Mouse (Mus musculus) CH12.LX (cell line): ENCODE results near the gene Fv1. TPM values are rescaled to one million over a fixed set of nuclear protein-coding genes. Genes with fewer than 3 reads are reported as not detected.

Experiments used
- DNase-seq: peaks from one replicate; pipeline ENCODE4 v3.0.0-alpha.2; 2013; ENCODE audit errors: extremely low read depth
- H3K27ac ChIP-seq: 2 replicates; pipeline ENCODE4 v1.5.1; 2012; ENCODE audit warnings: low read depth, mild to moderate bottlenecking, control low read depth, moderate library complexity; ENCODE audit not compliant: insufficient read depth
- H3K27me3 ChIP-seq: replicated peaks from 2 replicates; pipeline ENCODE3; 2012; ENCODE audit warnings: inconsistent platforms
- H3K36me3 ChIP-seq, 2 experiments: replicated peaks in 1 of 2; 2 replicates each; pipeline versions ENCODE3 to v1.6.1; 2012; ENCODE audit warnings: inconsistent platforms in 1 of 2, low read length in 1 of 2, mild to moderate bottlenecking in 1 of 2, mixed read lengths in 1 of 2, moderate library complexity in 1 of 2; ENCODE audit not compliant: control insufficient read depth in 1 of 2, insufficient read depth in 1 of 2
- H3K4me1 ChIP-seq, 2 experiments: 2 replicates each; pipeline ENCODE4 v1.6.1; 2012; ENCODE audit warnings: inconsistent platforms in 1 of 2, moderate library complexity in 1 of 2; ENCODE audit not compliant: insufficient read depth in 2 of 2, control insufficient read depth in 1 of 2
- H3K4me2 ChIP-seq: 2 replicates; pipeline ENCODE4 v1.6.1; 2012; ENCODE audit warnings: low read depth, mild to moderate bottlenecking, control low read depth; ENCODE audit not compliant: poor library complexity, insufficient read depth, severe bottlenecking
- H3K4me3 ChIP-seq, 3 experiments: fragments of 150-350 bp in 1 of 3; sonication (generic) in 1 of 3; replicated peaks in 1 of 3; 2 replicates each; pipeline versions ENCODE3 to v1.5.1; 2011 to 2012; ENCODE audit warnings: low read depth in 2 of 3, low read length in 2 of 3, mild to moderate bottlenecking in 2 of 3, moderate library complexity in 2 of 3, control low read depth in 1 of 3, improper control_type of control experiment in 1 of 3, inconsistent platforms in 1 of 3, mixed read lengths in 1 of 3; ENCODE audit not compliant: poor library complexity in 1 of 3
- H3K79me2 ChIP-seq: replicated peaks from 2 replicates; pipeline ENCODE4 v1.6.1; 2012; ENCODE audit warnings: mild to moderate bottlenecking, moderate library complexity; ENCODE audit not compliant: control insufficient read depth, poor library complexity, insufficient read depth, severe bottlenecking; ENCODE audit errors: extremely low read depth
- H3K9ac ChIP-seq: 2 replicates; pipeline ENCODE4 v1.6.1; 2012; ENCODE audit warnings: low read depth, mild to moderate bottlenecking, control low read depth, moderate library complexity; ENCODE audit not compliant: insufficient read depth
- H3K9me3 ChIP-seq: replicated peaks from 2 replicates; pipeline ENCODE3; 2012; ENCODE audit warnings: low read length, inconsistent platforms, mixed read lengths
- BHLHE40 ChIP-seq: IDR thresholded peaks from 2 replicates; pipeline ENCODE4 v1.6.1; 2011; ENCODE audit warnings: mild to moderate bottlenecking, low read depth, low read length, improper control_type of control experiment
- CHD1 ChIP-seq: IDR thresholded peaks from 2 replicates; pipeline ENCODE4 v1.6.1; 2012; ENCODE audit warnings: low read depth, low read length, improper control_type of control experiment, inconsistent platforms
- CHD2 ChIP-seq: IDR thresholded peaks from 2 replicates; pipeline ENCODE4 v1.6.1; 2011; ENCODE audit warnings: low read length, improper control_type of control experiment
- CTCF ChIP-seq, 2 experiments: IDR thresholded peaks in 1 of 2; conservative IDR thresholded peaks in 1 of 2; 2 replicates each; pipeline ENCODE4 v1.5.1; 2011 to 2012; ENCODE audit warnings: low read depth in 2 of 2, low read length in 2 of 2, improper control_type of control experiment in 1 of 2, inconsistent platforms in 1 of 2, mild to moderate bottlenecking in 1 of 2, moderate library complexity in 1 of 2
- E2F4 ChIP-seq: IDR thresholded peaks from 2 replicates; pipeline ENCODE4 v1.6.1; 2011; ENCODE audit warnings: low read depth, low read length, improper control_type of control experiment; ENCODE audit not compliant: insufficient replicate concordance
- ELF1 ChIP-seq: IDR thresholded peaks from 2 replicates; pipeline ENCODE4 v1.6.1; 2014; ENCODE audit warnings: low read depth, mild to moderate bottlenecking, inconsistent platforms, low read length, improper control_type of control experiment
- EP300 ChIP-seq: IDR thresholded peaks from 2 replicates; pipeline ENCODE4 v1.6.1; 2011; ENCODE audit warnings: low read length, improper control_type of control experiment
- ETS1 ChIP-seq: conservative IDR thresholded peaks from 2 replicates; pipeline ENCODE4 v1.6.1; 2012; ENCODE audit warnings: low read depth, mild to moderate bottlenecking, inconsistent platforms, low read length, improper control_type of control experiment, moderate library complexity
- GABPA ChIP-seq: IDR thresholded peaks from 2 replicates; pipeline ENCODE4 v1.6.1; 2012; ENCODE audit warnings: low read depth, low read length, improper control_type of control experiment, inconsistent platforms; ENCODE audit not compliant: insufficient replicate concordance
- HCFC1 ChIP-seq: IDR thresholded peaks from 2 replicates; pipeline ENCODE4 v1.6.1; 2012; ENCODE audit warnings: low read depth, mild to moderate bottlenecking, inconsistent platforms, low read length, improper control_type of control experiment
- IRF4 ChIP-seq: IDR thresholded peaks from 2 replicates; pipeline ENCODE4 v1.6.1; 2014; ENCODE audit warnings: low read depth, mild to moderate bottlenecking, inconsistent platforms, low read length, improper control_type of control experiment
- JUN ChIP-seq: IDR thresholded peaks from 2 replicates; pipeline ENCODE4 v1.6.1; 2011; ENCODE audit warnings: low read depth, mild to moderate bottlenecking, low read length, improper control_type of control experiment, moderate library complexity; ENCODE audit not compliant: insufficient read depth
- JUND ChIP-seq: conservative IDR thresholded peaks from 2 replicates; pipeline ENCODE4 v1.6.1; 2011; ENCODE audit warnings: low read depth, low read length, improper control_type of control experiment
- KAT2A ChIP-seq: IDR thresholded peaks from 2 replicates; pipeline ENCODE4 v1.6.1; 2012; ENCODE audit warnings: low read length, improper control_type of control experiment, inconsistent platforms; ENCODE audit not compliant: insufficient replicate concordance
- MAFK ChIP-seq: IDR thresholded peaks from 2 replicates; pipeline ENCODE4 v1.6.1; 2011; ENCODE audit warnings: low read length, improper control_type of control experiment; ENCODE audit not compliant: insufficient replicate concordance
- MAX ChIP-seq: IDR thresholded peaks from 2 replicates; pipeline ENCODE4 v1.6.1; 2011; ENCODE audit warnings: low read length, improper control_type of control experiment
- MAZ ChIP-seq: IDR thresholded peaks from 2 replicates; pipeline ENCODE4 v1.6.1; 2012; ENCODE audit warnings: low read depth, mild to moderate bottlenecking, inconsistent platforms, low read length, improper control_type of control experiment, moderate library complexity
- MEF2A ChIP-seq: IDR thresholded peaks from 2 replicates; pipeline ENCODE4 v1.6.1; 2014; ENCODE audit warnings: low read depth, mild to moderate bottlenecking, inconsistent platforms, low read length, improper control_type of control experiment, borderline replicate concordance
- MXI1 ChIP-seq: IDR thresholded peaks from 2 replicates; pipeline ENCODE4 v1.6.1; 2011; ENCODE audit warnings: mild to moderate bottlenecking, low read depth, low read length, improper control_type of control experiment
- MYC ChIP-seq: IDR thresholded peaks from 2 replicates; pipeline ENCODE4 v1.6.1; 2011; ENCODE audit warnings: low read depth, mild to moderate bottlenecking, improper control_type of control experiment, low read length
- NELFE ChIP-seq: IDR thresholded peaks from 2 replicates; pipeline ENCODE4 v1.6.1; 2011; ENCODE audit warnings: low read depth, low read length, improper control_type of control experiment
- NRF1 ChIP-seq: IDR thresholded peaks from 2 replicates; pipeline ENCODE4 v1.6.1; 2014; ENCODE audit warnings: low read depth, mild to moderate bottlenecking, inconsistent platforms, low read length, improper control_type of control experiment, moderate library complexity
- PAX5 ChIP-seq: IDR thresholded peaks from 2 replicates; pipeline ENCODE4 v1.6.1; 2012; ENCODE audit warnings: low read length, inconsistent platforms, mixed read lengths
- POLR2A ChIP-seq: IDR thresholded peaks from 2 replicates; pipeline ENCODE4 v1.6.1; 2011; ENCODE audit warnings: low read depth, mild to moderate bottlenecking, improper control_type of control experiment, low read length
- POLR2AphosphoS2 ChIP-seq: IDR thresholded peaks from 2 replicates; pipeline ENCODE4 v1.6.1; 2011; ENCODE audit warnings: low read depth, low read length, improper control_type of control experiment
- RAD21 ChIP-seq: IDR thresholded peaks from 2 replicates; pipeline ENCODE4 v1.6.1; 2011; ENCODE audit warnings: low read depth, mild to moderate bottlenecking, low read length, improper control_type of control experiment, moderate library complexity
- RCOR1 ChIP-seq: conservative IDR thresholded peaks from 2 replicates; pipeline ENCODE4 v1.6.1; 2012; ENCODE audit warnings: low read depth, mild to moderate bottlenecking, inconsistent platforms, low read length, improper control_type of control experiment
- SIN3A ChIP-seq: IDR thresholded peaks from 2 replicates; pipeline ENCODE4 v1.6.1; 2012; ENCODE audit warnings: low read length, improper control_type of control experiment, inconsistent platforms
- SMC3 ChIP-seq: IDR thresholded peaks from 2 replicates; pipeline ENCODE4 v1.6.1; 2011; ENCODE audit warnings: low read depth, low read length, improper control_type of control experiment
- TBP ChIP-seq: conservative IDR thresholded peaks from 2 replicates; pipeline ENCODE4 v1.6.1; 2011; ENCODE audit warnings: low read depth, low read length, improper control_type of control experiment
- TCF12 ChIP-seq: IDR thresholded peaks from 2 replicates; pipeline ENCODE4 v1.6.1; 2014; ENCODE audit warnings: low read depth, mild to moderate bottlenecking, inconsistent platforms, low read length, improper control_type of control experiment
- UBTF ChIP-seq: IDR thresholded peaks from 2 replicates; pipeline ENCODE4 v1.6.1; 2012; ENCODE audit warnings: low read depth, mild to moderate bottlenecking, inconsistent platforms, low read length, improper control_type of control experiment, moderate library complexity
- USF1 ChIP-seq: IDR thresholded peaks from 2 replicates; pipeline ENCODE4 v1.6.1; 2014; ENCODE audit warnings: low read depth, mild to moderate bottlenecking, inconsistent platforms, low read length, improper control_type of control experiment
- USF2 ChIP-seq: conservative IDR thresholded peaks from 2 replicates; pipeline ENCODE4 v1.6.1; 2011; ENCODE audit warnings: low read depth, low read length, improper control_type of control experiment
- ZC3H11A ChIP-seq: IDR thresholded peaks from 2 replicates; pipeline ENCODE4 v1.6.1; 2012; ENCODE audit warnings: low read depth, mild to moderate bottlenecking, inconsistent platforms, low read length, improper control_type of control experiment
- ZKSCAN1 ChIP-seq: IDR thresholded peaks from 2 replicates; pipeline ENCODE4 v1.6.1; 2012; ENCODE audit warnings: low read depth, inconsistent platforms, low read length, improper control_type of control experiment, borderline replicate concordance
- ZMIZ1 ChIP-seq: IDR thresholded peaks from 2 replicates; pipeline ENCODE4 v1.6.1; 2012; ENCODE audit warnings: low read depth, mild to moderate bottlenecking, inconsistent platforms, low read length, improper control_type of control experiment
- ZNF384 ChIP-seq: IDR thresholded peaks from 2 replicates; pipeline ENCODE4 v1.6.1; 2012; ENCODE audit warnings: low read depth, low read length, improper control_type of control experiment, inconsistent platforms
- dilution Hi-C: fragments of 300-500 bp; cut with MboI; formaldehyde crosslinking; loops from 2 replicates; pipeline ENCODE4 v1.14.3; 2020; ENCODE audit warnings: low sequenced_read_pairs; ENCODE audit not compliant: extremely low pct_unique_long_range_greater_than_20kb, extremely low pct_ligation_motif_present
- in situ Hi-C: fragments of 300-500 bp; cut with MboI; formaldehyde crosslinking; loops from 3 replicates; pipeline ENCODE4 v1.14.3; 2019; ENCODE audit warnings: low sequenced_read_pairs, low pct_ligation_motif_present, low pct_unique_long_range_greater_than_20kb, mixed read lengths
- polyA plus RNA-seq: library from polyadenylated mRNA; unstranded; fragments of >175 nt; gene quantifications from 2 replicates; pipeline ENCODE4 v1.2.1, GENCODE M21; 2012; ENCODE audit warnings: low read depth; ENCODE audit not compliant: insufficient read length
- total RNA-seq, 2 experiments: library from RNA; depleted of rRNA; stranded (reverse); fragments of 300-350 nt in 1 of 2; fragments of >200 nt in 1 of 2; gene quantifications; 2 replicates each; pipeline ENCODE4 v1.2.3; 2012 to 2014

The Fv1 gene
- total RNA-seq (2012; rRNA removed) (4.0 and 4.3 TPM in 2 replicates), total RNA-seq (2014; rRNA removed) (3.0 TPM in 2 replicates), polyA plus RNA-seq (2.1 and 2.8 TPM in 2 replicates)

DNA sequence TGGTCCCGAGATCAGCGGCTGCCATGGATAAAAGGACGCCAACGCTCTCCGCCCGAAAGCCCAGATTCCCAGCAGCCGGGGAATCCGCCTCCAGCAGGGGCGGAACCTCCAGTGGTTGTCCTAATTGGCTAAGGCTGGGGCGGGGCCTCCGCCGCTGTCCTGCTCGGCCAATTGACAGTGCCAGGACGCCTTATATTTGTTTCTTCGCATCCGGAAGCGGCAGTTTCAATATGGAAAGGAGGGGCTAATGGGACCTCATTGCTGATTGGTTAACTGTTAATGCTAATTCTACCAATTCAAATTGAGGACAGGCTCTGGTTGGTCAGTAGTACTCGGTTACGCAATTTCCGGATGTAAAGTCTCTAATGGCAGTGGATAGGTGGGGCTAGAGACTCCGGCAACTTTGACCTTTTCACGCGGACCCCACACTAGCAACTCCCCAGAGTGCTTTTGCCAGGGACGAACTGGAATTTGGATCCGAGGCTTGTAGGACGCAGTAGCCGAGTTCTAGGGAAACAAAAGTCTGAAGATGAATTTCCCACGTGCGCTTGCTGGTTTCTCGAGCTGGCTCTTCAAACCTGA is at the start of gene Fv1, which contains the start of gene Miip:
Fv1 (plus strand) TSS at position 530 of the 582 bp plus-strand sequence.
Miip (minus strand) TSS at position 367 of the 582 bp plus-strand sequence.
- in situ Hi-C loops (no loop called here), dilution Hi-C loops (no loop called here)
- peak within 1 kb of the TSS; percentile 63 for H3K27ac ChIP-seq
- peak; percentile 74 for TF ChIP-seq HCFC1
- TF ChIP-seq CHD1, result no peak
- no peak for TF ChIP-seq MAFK
- peak; percentile 91 for TF ChIP-seq TBP
- TF ChIP-seq IRF4, result no peak
- TF ChIP-seq EP300, result no peak
- TF ChIP-seq ELF1, result peak; percentile 96
- TF ChIP-seq MEF2A, result no peak
- no peak for TF ChIP-seq RCOR1
- peak; percentile 25; the same call in 1 of the 2 replicates for TF ChIP-seq ZNF384
- TF ChIP-seq JUND, result 0 out of 2 replicates have a peak, but pooled peaks have one; percentile 42
- TF ChIP-seq ZKSCAN1, result no peak
- TF ChIP-seq SIN3A, result peak; percentile 90; the same call in 1 of the 2 replicates
- peak; percentile 74 for TF ChIP-seq MAX
- 0 out of 2 replicates have a peak, but pooled peaks have one; percentile 39 for TF ChIP-seq E2F4
- 0 out of 2 replicates have a peak, but pooled peaks have one; percentile 67 for TF ChIP-seq ZMIZ1
- no peak for TF ChIP-seq PAX5
- TF ChIP-seq USF2, result no peak
- TF ChIP-seq MYC, result peak; percentile 92
- peak; percentile 74 for TF ChIP-seq POLR2A
- TF ChIP-seq JUN, result no peak
- TF ChIP-seq TCF12, result peak; percentile 52
- TF ChIP-seq POLR2AphosphoS2, result no peak
- no peak for TF ChIP-seq USF1
- TF ChIP-seq ETS1, result peak; percentile 30; the same call in 1 of the 2 replicates
- no peak for TF ChIP-seq SMC3
- 0 out of 2 replicates have a peak, but pooled peaks have one; percentile 47 for TF ChIP-seq KAT2A
- 0 out of 2 replicates have a peak, but pooled peaks have one; percentile 29 for TF ChIP-seq MAZ
- no peak; the same call in 1 of the 2 replicates for TF ChIP-seq GABPA
- TF ChIP-seq UBTF, result no peak
- peak; percentile 76 for TF ChIP-seq CHD2
- no peak for TF ChIP-seq BHLHE40
- peak; percentile 93 for TF ChIP-seq MXI1
- 0 out of 2 replicates have a peak, but pooled peaks have one; percentile 9 for TF ChIP-seq NRF1
- TF ChIP-seq NELFE, result peak; percentile 67
- no peak for TF ChIP-seq ZC3H11A
- TF ChIP-seq CTCF (conservative IDR thresholded peaks at IDR 0.05 in 1 of 2, IDR thresholded peaks at IDR 0.05 in 1 of 2; ENCODE audit: low read depth in 2 of 2, low read length in 2 of 2), result no peak
- no peak for TF ChIP-seq RAD21
- no peaks in the 10 kb centered on the region for H3K27me3 ChIP-seq
- peaks cover 25% of the 10 kb centered on the region for H3K79me2 ChIP-seq
- DNase-seq, result peak; percentile 99
- H3K4me3 ChIP-seq, result peak within 1 kb of the TSS; percentile 85 to 97 (median 96)
- H3K4me2 ChIP-seq, result peak within 1 kb of the TSS; percentile 96
- H3K9me3 ChIP-seq, result no peaks in the 10 kb centered on the region
- H3K9ac ChIP-seq, result peak within 1 kb of the TSS; percentile 90
- H3K36me3 ChIP-seq, result peaks cover 31 to 50% of the 10 kb centered on the region in 2 experiments
- peaks cover 0 to 28% of the 10 kb centered on the region in 2 experiments; a peak in 2 of 4 replicates for H3K4me1 ChIP-seq
